Mouse (Mus musculus): ENCODE data around the gene Pacs1.
A peak's percentile ranks its signal among the peaks of the same experiment; 100 is the strongest.
"Not testable (repeated sequence)": the region's sequence is repeated elsewhere in the genome, so short reads cannot be mapped to it uniquely, and the experiment has no call there.

GRCm38 (mm10) chr19:5086533-5086932 is 186.4 kb downstream of the Pacs1 start:
- peak; percentile 52 for TF ChIP-seq CTCF (IDR thresholded peaks at IDR 0.05; ENCODE audit: low read depth)
- not testable (repeated sequence) for TF ChIP-seq EP300 (optimal IDR thresholded peaks at IDR 0.05)
